Mouse (Mus musculus) B cell, adult 2 months (primary cell): Measurements from ENCODE around the gene Foxn3.

Source experiments
- DNase-seq, 2 experiments: peaks; one replicate each; pipeline ENCODE4 v3.0.0; 2022

Gene Foxn3

DNA sequence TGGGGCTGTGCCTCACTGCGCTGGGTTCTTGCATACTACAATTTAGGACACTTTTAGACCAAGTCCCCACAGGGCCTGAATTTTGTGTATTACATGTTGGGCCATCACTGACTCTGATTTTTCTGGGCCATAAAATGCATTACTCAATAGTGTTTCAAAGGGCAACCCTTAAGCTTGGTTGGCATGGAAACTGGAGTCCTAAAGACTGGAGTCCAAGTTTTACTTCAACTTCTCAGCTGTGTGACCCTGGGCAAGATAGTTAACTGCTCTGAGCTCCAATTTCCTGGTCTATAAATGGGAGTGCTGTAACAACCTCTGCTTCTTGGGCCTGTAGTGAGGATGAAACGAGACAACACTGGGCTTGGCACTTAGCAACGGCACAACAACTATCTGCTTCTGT lies 215.9 kb downstream of the Foxn3 start:
- DNase-seq, result no peak

DNA sequence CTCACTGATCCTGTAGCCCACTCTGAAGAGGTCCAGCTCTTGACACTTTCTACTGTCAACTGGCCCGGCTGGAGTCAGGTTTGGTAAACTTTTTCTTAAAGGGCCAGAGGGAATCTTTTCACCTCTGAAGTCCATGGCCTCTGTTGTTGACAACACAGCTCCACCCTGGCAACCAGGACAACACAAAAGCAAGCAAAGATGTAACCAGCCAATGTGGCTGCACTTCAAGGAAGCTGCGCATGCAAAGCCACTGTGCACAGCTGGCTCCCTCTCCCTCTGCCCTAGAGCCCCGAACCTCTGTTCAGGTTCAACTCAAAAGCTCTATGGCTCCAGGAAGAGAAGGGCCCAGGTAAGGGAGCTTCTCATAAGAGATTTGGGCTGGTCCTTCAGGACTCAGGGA lies 216.4 kb downstream of the Foxn3 start:
- DNase-seq, result no peak

DNA sequence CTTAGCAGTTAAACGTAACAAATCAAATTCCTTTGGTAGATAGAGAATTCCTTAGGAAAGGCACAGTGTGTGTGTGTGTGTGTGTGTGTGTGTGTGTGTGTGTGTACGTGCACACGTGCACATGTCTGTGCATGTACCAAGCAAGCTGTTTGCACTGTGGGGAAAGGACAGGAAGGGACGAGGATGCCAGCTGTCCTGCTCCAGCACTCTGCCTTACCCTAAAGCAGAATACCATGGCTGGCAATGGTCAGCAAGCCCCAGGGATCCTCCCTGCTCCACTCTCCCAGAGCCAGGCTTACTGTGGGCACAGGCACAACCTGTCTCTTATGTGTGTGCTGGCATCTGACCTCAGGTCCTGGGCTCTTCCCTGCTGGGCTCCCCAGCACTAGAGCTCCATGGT lies 218.1 kb downstream of the Foxn3 start:
- DNase-seq, result no peak

DNA sequence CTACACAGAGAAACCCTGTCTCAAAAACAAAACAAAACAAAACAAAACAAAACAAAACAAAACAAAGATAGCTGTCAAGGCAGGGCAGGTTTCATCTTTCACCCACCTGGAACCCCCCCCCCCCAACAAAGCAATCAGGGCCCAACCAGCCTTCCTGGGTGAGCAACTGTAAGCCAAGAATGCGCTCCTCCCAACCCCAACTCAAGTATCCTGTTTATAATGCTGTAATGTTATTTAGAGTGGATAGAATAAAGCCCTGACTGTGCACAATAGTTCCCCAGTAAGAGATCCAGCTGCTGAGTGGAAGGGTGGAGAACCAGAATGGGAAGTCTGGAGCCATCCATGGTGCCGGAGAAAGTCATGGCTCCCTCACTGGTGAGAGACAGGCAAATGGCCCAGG lies 220.0 kb downstream of the Foxn3 start:
- DNase-seq, result no peak

DNA sequence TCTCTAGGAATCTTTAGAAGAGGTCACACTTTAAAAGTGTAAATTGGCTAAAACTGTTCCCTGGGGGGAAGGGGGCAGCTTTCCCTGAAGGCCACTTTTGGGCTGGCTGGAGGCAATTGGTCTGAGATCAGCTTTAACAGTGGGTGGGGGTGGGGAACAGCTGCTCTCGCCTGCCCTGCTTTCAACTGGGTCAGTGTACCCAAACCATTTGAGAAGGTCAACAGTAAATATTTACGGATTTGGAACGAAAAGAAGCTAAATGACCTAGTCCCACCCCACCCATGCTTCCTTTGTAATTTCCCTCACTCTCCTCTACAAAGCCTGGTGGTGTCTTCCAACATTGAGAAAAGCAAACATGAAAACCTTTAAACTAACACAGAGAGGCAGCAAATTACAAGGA lies 221.2 kb downstream of the Foxn3 start:
- DNase-seq, result no peak

DNA sequence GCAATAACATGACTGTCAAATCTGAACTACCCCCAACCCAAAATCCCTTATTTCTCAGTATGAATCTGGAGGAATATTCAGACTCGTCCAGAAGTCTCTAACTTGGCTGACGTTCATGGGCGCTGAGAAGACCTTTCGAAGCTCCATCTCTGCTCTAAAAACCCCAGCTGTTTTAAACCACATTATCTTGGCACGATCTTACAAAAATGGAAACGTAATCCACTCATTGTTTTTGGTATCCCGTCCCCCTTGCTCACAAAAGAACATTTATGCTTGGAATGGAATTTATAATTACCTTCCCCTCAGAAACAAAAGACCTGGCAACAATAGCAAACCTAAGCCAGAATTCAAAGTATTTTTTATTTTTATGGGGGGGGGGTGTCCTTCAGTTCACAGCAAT lies 221.6 kb downstream of the Foxn3 start:
- DNase-seq, result no peak

DNA sequence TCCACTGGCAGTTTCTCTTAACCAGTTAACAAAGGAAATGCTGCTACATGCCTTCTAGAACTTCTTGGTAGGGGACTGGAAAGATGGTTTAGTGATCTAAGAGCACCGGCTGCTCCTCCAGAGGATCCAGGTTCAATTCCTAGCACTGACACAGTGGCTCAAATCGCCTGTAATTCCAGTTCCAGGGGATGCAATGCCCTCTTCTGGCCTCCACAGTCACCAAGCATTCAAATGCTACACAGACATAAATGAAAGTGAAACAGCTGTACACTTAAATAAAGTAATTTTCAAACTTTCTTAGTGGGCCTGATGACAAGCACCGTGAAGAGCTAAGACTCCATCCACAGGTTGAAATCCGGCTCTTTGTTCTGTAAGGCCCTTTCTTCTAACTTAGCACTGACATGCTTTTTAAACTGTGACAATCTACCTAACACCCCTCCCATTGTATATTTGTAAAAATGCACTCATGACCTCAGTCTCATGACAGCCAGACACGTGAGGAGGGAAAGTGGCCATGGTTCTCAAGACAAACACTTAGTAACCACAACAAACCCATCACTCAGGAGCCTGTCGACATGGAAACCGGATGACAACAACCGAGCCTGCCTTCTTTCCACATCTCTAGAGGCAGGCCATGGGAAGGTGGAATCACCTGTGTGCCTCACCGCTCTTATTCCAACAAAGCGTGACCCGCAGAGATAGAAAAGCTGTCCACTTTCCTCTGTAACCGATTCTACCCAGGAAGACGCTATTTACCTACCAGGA lies 222.8 kb downstream of the Foxn3 start:
- no peak for DNase-seq

DNA sequence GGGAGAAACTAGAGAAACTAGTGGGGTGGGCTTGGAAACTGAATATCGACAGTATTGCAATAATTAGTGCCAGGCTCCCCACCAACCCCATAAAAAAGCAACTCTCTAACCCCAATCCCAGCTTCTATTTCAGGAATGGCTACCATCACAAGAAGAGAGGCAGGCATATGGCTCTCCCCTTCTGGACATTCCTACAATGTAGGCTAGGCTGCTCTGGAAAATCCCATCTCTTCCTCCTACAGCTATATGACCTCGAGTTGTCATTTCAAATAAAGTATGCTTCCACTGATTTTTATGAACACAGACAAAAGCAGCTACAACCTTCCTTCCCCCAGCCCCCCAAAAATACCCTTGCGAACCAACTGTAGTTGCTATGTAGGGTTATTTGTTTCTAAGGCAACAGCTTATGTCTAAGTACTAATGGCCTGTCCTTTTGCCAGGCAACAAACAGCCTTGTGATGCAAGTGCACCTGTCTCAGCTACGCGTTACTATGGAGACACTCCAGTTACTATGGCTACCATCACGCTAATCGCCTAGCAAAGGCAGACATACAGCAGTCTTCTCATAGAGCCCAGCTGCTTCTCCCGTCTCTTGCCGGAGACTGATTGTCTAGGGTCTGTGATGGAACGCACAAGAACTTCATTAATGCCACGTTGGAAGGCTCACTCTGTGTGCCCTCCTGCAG lies 223.6 kb downstream of the Foxn3 start:
- no peak for DNase-seq

DNA sequence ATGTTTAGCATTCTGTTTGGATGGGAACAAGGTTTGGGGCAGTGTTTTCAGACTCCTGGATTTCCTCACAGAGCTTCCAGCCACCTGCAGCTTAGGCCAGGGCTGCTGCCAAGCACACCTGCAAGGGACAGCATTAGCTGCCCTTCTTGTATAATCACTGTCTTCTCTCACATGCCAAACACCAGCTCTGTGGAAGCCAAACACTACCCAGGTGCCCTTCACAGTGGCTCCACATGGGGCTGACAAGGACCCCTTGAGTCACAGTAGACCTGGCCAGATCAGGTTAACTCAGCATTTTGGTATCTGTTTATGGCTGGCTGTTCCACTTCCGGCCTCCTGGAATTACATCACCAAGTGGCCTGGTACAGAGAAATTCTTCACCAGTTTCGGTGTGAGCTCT lies 224.6 kb downstream of the Foxn3 start:
- DNase-seq, result no peak

DNA sequence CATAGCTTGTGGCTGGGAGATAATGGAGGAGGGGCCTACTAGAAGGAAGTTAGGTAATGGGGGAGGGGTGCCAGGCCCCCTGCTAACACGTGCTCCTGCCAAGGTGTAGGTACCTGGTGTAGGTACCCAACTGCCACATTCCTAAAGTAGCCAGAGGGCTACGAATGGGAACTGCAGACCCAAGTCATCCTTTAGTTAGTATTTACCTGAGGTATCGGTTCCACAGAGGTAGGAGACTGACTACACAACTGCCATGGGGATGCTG lies 226.3 kb downstream of the Foxn3 start:
- no peak for DNase-seq

DNA sequence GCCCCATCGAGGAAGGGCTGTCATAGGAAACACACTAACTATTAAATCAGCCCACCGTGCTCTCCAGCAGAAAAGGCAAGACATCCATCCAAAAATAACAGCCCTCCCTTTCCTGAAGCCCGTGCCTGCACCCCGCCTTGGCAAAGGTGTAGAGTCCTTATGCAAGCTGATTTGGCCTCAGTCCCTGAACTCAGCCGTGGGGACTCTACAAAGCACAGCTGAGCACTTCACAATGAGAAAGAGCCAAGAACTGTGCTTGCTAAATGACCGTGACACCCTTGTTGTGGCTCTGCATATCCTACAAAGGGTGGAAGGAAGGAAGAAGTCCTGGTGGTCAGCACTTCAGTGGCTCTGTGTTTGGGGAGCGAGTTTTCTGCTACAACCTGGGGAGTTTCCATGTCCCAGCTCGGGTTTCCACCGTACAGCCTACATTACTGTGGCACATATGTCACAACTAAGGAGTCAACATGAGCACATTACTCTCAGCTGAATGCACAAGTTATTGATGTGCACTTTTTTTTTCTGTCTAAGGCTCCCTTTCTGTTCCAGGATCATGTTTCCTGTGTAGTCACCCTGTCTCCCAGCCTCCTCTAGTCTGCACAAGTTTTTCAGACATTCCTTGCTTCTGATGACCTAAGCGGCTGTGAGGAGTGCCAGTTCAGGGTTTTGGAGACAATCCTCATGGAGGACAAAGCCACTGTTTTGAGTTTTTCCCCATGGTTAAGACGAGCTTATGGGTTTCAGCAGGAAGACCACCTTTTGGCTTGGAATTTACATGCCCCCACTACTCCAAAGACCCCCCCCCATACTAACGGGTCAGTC lies 226.8 kb downstream of the Foxn3 start:
- no peak for DNase-seq

DNA sequence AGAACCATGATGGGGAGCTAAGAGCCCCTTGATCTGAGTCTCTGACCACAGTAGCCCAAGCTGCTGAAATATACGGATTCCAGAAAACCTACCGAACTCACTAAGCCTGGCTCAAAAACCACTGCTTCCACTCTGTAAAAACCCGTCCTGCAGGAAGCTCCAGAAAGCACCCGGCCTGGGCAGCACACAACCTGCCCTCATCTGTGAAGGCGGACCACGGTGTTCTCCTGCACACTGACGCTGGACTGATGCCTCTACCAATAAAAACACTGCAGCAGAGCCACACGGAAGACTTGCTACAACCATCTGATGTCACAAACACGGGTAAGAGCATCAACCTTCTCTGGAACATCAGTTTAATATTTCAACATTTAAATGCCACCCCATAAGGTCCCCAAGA lies 227.8 kb downstream of the Foxn3 start:
- DNase-seq, result no peak

DNA sequence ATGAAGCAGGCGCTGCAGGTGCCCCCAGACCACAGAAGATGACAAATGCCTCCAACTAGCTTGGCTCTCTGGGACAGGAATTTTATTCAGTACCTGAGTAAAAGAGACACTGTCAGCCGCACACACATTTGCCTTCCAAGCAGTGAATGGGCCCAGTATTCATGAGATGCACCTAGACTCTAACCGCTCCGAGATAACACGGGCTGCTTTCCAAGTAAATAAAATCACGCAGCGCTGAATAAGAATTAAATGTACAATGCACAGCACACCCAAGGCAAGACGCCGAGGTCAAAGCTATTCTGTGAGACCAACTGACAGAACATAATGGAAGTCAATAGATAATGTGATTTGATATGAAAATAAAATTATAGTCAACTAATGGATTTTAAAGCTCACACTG lies 229.4 kb downstream of the Foxn3 start:
- no peak for DNase-seq

DNA sequence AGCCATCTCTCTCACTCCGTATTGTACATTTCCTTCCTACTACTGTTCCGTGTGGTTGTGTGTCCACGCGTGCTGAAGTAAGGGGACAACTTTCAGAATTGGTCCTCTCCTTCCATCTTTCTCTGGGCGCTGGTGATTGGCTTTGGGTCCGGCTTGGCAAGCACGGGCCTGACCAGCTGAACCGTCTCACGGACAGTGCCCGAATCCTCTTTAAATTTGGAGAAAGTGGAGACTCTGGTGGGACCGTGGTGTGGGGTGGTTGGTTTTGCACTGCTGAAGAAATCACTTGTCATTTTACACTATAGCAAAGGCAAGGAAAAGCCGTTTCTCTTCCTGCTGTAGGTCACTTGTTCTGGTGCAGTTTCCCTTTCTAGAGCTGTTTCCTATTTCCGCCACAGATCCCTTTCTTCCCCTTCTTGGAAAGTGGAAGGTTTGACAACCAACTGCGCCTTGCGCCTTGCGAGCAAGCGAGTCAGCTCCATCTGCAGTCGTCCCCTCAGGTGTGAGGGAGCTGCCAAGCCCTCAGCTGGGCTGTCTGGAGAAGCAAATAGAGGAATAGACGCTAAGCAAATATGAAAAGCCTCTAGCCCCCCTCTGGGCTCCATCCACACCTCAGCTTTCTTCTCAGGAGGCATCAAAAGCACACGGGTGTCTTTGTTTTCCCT lies 229.9 kb downstream of the Foxn3 start:
- DNase-seq, result no peak

DNA sequence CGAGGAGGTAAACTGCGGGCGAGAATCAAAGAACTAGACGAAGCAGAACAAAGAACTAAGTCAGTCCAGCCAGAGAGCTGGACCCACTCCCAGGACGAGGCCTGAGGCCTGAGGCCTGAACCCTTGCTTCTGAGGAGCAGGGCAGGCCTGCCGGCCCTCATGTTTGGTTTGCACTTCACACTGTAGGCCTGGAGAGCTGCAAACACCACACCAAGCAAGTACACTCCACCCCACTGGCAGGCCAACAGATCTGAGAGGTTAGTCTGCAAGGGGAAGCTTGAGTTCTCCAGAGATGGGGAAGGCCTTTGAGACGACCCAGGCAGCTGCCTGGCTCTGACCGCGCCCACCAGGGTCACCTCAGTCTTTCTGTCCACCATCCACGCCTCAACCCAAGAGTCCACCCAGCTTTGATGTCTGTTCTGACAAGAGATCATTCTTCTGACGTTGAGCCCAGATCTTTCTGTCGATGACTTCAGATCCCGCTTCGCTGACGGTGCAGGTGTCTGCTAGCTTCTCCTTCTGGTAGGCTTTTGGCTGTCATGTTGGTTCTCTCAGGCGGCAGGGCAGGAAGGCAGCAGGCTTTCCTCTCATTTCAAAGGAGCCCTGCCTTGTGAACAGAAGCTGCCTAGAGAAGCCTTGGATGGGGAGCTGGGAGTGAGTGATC lies 231.1 kb downstream of the Foxn3 start:
- no peak for DNase-seq

DNA sequence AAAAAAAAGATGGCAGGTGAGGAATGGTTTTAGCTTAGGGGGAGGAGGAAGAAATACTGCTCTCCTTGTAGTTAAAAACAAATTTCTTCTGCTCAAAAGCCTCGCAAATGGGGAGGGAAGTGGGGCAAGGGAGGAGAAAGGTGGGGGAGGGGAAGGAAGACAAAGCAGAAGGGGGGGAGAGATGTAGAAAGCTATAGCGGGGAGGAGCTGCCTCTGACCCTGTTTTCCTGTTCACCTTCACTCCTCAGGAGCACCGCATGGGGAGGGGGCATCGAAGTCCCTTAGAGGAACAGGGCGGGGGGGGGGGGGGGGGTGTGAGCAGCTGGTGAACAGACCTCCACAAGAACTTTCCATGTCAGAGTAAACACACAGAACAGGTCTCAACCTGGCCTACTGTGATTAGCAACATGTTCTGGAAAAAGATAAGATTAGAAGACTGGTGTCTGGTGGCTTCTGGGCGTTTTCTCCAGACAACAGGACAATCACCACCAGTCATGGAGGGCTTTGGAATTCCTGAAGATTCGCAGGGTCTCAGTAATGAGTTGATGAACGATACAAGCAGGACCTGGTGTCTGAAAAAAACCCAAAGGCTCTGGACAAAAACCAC lies 231.9 kb downstream of the Foxn3 start:
- DNase-seq, result no peak

DNA sequence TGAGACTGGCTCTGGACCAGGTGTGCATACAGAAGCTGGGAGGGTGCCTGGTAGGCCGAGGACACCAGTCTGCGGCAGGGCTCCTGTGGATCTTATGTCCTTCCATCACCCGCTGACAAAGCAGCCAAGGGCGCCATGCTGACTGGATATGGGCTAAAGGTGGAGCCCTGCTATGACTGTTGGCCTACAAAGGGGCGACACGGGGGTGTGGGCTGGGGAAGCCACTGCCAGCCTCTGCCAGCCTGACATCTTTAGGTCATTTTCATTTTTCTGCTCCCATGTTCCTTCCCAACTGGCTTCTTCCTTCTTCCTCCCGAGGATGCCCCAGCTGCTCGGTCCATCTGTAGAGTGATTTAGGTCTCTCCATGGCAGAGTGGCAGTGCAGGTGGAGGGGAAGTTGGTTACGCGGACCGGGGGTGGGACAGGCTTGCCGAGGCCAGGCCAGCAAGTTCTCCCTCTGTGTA lies 232.5 kb downstream of the Foxn3 start:
- DNase-seq, result no peak

DNA sequence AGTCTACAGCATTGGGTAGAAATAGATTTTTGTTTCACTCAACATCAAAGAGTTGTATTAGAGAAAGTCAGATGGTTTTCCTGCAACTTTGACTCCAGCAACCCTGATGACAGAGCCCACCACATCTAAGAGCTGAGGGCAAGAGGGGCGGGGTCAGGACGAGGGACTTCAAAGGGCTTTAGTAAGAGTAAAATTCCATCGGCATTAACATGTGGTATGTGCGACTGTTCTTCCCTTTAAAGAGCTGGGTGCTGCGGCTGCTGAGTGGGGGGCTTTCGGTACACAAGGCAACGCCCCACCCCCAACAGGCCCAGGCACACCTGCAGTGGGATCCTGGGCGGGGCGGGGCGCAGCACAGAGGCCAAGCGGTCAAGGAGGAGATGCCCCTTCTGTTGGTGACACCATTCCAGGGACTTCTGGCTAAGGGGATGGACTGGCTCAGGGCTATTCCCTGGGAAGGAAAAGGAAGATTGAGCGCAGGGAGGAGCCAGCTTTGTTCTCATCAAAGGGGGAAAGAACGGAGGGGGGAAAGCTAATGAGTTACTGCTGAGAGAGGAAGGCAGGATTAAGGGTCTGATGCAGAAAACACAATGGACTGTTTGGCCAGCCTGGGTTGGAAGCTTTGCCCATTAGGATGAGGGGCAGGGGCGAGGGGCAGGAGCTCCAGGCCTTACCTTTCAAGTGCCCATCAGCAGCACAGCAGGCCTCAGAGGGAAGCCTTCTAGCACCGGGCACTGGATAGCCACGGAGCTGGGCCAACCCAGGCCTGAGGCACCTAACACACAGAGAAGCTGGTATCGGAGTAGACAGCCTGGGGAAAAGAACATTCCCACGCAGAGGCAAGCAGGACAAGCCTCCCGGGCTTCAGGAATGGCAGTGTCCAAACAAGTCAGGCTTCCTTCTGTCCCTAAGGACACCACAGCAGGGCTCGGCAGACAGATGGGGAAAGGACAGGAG lies 233.8 kb downstream of the Foxn3 start:
- no peak for DNase-seq

DNA sequence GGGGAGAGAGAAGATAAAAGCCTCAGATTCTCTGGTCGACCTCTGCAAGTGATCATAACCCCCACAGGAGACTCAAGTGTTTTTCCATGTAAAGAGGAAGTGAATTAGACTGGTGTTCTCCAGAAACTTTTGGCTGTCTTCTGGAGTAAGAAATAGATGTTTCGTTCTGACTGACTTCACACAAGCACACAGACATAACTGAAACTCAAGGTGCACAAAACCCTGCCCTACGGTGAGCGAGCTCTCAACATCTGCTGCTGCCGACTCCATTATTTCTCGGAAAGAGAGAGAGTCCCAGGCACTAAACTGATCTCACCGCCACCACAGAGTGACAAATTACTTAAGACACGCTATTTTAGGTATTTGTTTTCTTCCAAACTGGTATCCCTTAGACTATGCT lies 237.2 kb downstream of the Foxn3 start:
- DNase-seq, result peak in 1 of 2 experiments; percentile 15

DNA sequence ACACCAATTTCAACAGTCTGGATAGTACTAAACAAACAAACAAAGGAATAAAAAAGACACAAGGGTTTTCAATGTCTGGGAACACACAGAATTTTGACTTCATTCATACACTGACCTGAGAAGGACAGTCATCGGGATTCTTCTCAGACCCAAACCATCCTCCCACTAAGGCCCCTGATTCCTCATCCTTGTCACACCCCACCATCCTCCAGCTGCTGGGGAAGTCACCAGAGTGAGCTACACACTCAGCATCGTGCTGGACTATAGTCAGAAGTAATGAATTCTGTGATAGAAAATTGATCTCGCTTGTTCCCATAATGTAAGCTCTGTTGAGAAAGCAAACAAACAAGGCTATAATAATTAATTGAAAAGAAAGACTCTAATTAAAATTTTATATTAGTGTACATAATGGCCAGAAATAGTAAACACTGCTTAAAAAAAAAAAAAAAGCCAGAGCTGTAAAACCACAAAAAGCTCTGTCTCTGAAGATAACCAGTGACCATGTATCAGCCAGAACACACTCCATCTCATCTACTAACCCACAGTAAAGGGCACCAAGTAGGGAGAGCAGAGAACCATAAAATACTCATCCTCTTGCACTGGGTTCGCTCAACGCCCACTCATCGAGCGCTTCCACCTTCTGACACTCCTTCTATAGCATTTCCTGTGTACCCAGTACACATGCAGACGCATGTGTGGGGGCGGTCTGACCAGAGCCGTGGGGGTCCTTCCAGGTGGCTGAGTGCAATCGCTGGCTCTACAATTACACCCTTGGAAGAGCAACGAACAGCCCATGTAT lies 241.6 kb downstream of the Foxn3 start:
- DNase-seq, result peak; percentile 37
